Mouse (Mus musculus): ENCODE results near the gene Il17a. TPM values are rescaled to one million over a fixed set of nuclear protein-coding genes. Genes with fewer than 3 reads are reported as not detected.

Il17a gene
- polyA plus RNA-seq (2015; fragmentation: Illumina TruSeq; extraction: RNeasy Lipid Tissue Mini Kit (QIAGEN cat#74804); ENCODE audit: low read depth, low replicate concordance) = not detected

GRCm38 (mm10) chr1:20730903-20731302 lies at the start of gene Il17a:
Gene Il17a, plus strand, starts transcription at chr1:20730905.

Other genes with a start within 250 kb of the Il17a start
- gene Pkhd1, start 112.8 kb upstream of the Il17a start, polyA plus RNA-seq (2015; fragmentation: Illumina TruSeq; extraction: RNeasy Lipid Tissue Mini Kit (QIAGEN cat#74804); ENCODE audit: low read depth, low replicate concordance) = not detected
- not detected for gene Il17f, start 59.7 kb downstream of the Il17a start, polyA plus RNA-seq (2015; fragmentation: Illumina TruSeq; extraction: RNeasy Lipid Tissue Mini Kit (QIAGEN cat#74804); ENCODE audit: low read depth, low replicate concordance)
- 2.6 TPM for gene Mcm3, start 89.4 kb downstream of the Il17a start, polyA plus RNA-seq (2015; fragmentation: Illumina TruSeq; extraction: RNeasy Lipid Tissue Mini Kit (QIAGEN cat#74804); ENCODE audit: low read depth, low replicate concordance)
- 78.2 TPM for gene Paqr8, start 159.7 kb downstream of the Il17a start, polyA plus RNA-seq (2015; fragmentation: Illumina TruSeq; extraction: RNeasy Lipid Tissue Mini Kit (QIAGEN cat#74804); ENCODE audit: low read depth, low replicate concordance)
- 1.4 TPM for gene Efhc1, start 220.7 kb downstream of the Il17a start, polyA plus RNA-seq (2015; fragmentation: Illumina TruSeq; extraction: RNeasy Lipid Tissue Mini Kit (QIAGEN cat#74804); ENCODE audit: low read depth, low replicate concordance)

Measured in brain, adult 10 weeks (tissue).